Mouse (Mus musculus): ENCODE measurements around the gene Pla2g12a. TPM values are rescaled to one million over a fixed set of nuclear protein-coding genes. Genes with fewer than 3 reads are reported as not detected.

Gene Pla2g12a
- polyA plus RNA-seq (2017; shearing (Covaris generic)): 0.71 TPM

GRCm38 (mm10) chr3:129878405-129879021, at the start of gene Pla2g12a:
TSS of gene Pla2g12a (plus strand) at chr3:129878606.

GRCm38 (mm10) chr3:129831035-129831568, 47.3 kb upstream of the Pla2g12a start, which contains the start of gene Gar1:
TSS of gene Gar1 (minus strand) at chr3:129831396.

GRCm38 (mm10) chr3:129835388-129835934, 42.9 kb upstream of the Pla2g12a start, which contains the start of gene Cfi:
TSS of gene Cfi (plus strand) at chr3:129835884.

GRCm38 (mm10) chr3:129901271-129901809, 22.9 kb downstream of the Pla2g12a start, which contains the start of gene Casp6:
TSS of gene Casp6 (plus strand) at chr3:129901425.

Other genes starting within 250 kb of the Pla2g12a start
- gene Egf, start 123.3 kb upstream of the Pla2g12a start, polyA plus RNA-seq (2017; shearing (Covaris generic)): 2.7 TPM
- gene Lrit3, start 74.6 kb upstream of the Pla2g12a start, polyA plus RNA-seq (2017; shearing (Covaris generic)): not detected
- not detected for gene Rrh, start 56.0 kb upstream of the Pla2g12a start, polyA plus RNA-seq (2017; shearing (Covaris generic))
- 31.5 TPM for gene Gar1, start 47.2 kb upstream of the Pla2g12a start, polyA plus RNA-seq (2017; shearing (Covaris generic))
- not detected for gene Cfi, start 42.7 kb upstream of the Pla2g12a start, polyA plus RNA-seq (2017; shearing (Covaris generic))
- 78.2 TPM for gene Casp6, start 22.8 kb downstream of the Pla2g12a start, polyA plus RNA-seq (2017; shearing (Covaris generic))
- 45.1 TPM for gene Mcub, start 91.6 kb downstream of the Pla2g12a start, polyA plus RNA-seq (2017; shearing (Covaris generic))
- gene Sec24b, start 182.9 kb downstream of the Pla2g12a start, polyA plus RNA-seq (2017; shearing (Covaris generic)): 15.4 TPM